Mouse (Mus musculus): Measurements from ENCODE around the gene Zfhx2.

Gene Zfhx2

DNA sequence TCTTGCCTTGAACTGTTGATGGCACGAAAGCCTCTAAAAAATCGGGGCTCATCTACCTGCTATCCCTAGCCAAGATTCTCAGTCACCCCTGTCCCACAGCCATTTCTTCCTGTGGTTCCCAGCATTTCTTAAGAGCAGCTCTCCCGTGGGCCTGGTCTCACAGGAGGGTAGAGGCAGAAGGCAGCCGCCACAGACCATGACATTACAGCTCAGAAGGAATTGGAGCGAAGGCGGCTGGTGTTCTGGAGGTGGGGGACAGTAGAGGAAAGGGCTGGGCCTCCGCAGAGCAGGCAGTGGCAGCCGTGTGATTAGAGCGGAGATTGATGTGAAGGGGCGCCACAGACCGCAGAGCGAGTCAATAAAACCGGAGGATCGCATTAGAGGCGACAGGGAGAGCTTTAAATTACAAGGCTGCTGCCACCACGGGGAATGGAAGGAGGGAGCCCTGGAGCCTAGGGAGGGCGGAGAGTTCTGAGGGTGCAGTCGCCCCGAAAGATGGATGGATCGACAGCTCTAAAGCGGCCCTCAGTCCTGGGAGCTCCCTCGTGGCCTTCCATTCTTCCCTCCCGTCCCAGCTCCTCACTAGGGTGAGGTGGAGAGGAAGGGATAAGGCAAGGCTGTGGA, 13.6 kb downstream of the Zfhx2 start:
- DNase-seq (ENCODE audit: low spot score) = peak; percentile 68

DNA sequence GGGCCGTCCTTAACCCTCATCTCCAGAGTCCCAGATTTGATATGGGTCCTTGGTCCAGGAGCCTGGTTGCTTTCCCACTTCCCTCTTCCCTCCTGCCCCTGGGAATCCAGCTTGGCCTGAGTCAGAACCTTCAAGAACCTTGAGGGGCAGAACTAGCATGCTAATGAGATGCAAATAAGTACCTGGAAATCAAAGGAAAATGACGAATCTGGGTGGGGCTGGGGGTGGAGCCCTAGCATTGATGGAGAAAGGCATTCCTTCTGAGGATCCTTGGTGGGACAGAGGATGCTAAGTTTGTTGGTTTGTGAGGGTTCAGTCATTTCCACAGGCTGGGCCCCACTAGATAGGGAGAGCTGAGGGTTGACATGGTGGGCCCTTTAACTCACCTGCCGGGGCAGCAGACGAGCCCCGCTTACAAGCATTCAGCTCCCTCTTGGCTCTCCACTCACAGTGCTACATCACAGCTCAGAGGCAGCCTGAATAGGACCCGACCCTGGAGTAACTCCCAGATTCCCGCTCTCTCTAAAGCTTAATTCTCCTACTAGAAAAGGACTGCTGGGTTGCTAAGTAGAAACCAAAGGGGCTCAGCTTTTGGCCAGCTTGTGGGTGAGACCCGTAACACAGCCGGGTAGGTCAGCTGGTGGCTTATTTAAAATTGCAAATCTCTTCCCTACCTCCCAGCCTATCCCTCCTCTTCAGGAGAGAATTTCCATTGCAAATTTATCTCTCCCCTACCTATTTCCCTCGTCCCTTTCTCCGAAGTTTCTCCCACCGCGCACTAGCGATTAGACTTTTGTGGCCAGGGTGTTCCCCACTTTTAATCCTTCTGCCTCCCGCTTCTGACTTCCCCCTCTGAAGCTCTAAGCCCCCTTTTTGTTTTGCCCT, 14.4 kb downstream of the Zfhx2 start:
- no peak for DNase-seq (ENCODE audit: low spot score)

- DNase-seq (ENCODE audit: low spot score) = no peak
These were observed 15.2 kb downstream of the Zfhx2 start for GRCm38 (mm10) chr14:55076956-55077355.

GRCm38 (mm10) chr14:55076224-55076623, 15.9 kb downstream of the Zfhx2 start:
- DNase-seq (ENCODE audit: low spot score) = no peak

DNA sequence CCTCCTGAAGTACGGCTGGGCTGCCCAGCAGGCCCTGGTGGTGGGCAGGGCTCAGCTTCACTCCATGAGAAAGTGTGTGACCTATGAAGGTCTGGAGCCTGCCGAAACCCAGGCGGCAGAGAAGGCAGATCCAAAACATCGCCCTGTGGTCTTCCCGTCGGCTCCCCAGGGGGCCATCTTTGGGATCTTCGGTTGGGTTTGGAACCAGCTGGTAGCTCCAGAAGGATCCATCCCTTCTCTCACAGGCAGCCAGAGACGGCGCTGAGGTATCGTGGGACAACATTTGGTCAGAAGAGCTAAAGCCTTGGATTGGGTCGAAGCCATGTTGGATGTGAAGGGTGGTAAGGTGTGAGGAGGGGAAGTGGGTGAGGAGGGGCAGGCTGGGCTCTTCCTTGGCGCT, 17.7 kb downstream of the Zfhx2 start:
- DNase-seq (ENCODE audit: low spot score) = no peak

DNA sequence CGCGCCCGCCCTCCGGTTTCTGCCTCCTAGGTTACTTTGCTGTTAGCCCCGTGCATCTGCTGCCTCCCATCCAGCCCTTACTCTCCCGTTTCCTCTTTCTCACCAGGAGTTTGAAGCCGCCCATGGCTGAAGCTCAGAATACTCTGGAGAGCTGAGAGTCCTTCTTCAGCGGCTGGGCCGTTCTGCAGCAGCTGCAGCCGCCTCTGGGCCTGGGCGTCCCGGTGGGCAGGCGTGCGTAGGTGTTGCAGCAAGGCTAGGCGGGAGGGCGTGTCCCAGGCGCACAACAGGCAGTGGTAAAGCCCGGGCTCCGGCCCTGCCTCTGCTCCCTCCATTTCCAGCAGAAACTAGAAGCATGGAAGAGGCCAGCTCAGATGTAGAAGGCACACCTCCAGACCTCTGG, 20.4 kb downstream of the Zfhx2 start:
- no peak for DNase-seq (ENCODE audit: low spot score)

- DNase-seq (ENCODE audit: low spot score) = no peak
These were observed 26.1 kb downstream of the Zfhx2 start for GRCm38 (mm10) chr14:55066042-55066441.

DNA sequence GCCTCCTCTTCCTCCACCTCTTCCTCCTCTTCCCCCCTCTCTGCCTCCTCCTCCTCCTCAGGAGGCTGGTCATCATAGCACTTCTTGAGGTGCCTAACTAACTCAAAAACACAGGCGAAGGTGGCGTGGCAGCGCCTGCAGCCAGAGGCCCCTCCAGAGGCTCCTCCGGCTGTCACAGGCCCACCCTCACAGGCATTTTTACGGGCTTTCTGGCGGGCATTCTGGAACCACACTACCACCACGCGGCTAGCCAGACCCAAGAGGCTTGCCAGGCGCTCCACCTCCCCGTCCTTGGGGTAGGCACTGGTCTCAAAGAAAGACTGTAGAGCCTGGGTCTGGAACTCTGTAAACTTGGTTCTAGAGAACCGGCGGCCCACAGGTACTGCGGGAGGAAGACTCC, 26.7 kb downstream of the Zfhx2 start:
- DNase-seq (ENCODE audit: low spot score) = no peak

GRCm38 (mm10) chr14:55064481-55065370, 27.4 kb downstream of the Zfhx2 start:
- no peak for DNase-seq (ENCODE audit: low spot score)

DNA sequence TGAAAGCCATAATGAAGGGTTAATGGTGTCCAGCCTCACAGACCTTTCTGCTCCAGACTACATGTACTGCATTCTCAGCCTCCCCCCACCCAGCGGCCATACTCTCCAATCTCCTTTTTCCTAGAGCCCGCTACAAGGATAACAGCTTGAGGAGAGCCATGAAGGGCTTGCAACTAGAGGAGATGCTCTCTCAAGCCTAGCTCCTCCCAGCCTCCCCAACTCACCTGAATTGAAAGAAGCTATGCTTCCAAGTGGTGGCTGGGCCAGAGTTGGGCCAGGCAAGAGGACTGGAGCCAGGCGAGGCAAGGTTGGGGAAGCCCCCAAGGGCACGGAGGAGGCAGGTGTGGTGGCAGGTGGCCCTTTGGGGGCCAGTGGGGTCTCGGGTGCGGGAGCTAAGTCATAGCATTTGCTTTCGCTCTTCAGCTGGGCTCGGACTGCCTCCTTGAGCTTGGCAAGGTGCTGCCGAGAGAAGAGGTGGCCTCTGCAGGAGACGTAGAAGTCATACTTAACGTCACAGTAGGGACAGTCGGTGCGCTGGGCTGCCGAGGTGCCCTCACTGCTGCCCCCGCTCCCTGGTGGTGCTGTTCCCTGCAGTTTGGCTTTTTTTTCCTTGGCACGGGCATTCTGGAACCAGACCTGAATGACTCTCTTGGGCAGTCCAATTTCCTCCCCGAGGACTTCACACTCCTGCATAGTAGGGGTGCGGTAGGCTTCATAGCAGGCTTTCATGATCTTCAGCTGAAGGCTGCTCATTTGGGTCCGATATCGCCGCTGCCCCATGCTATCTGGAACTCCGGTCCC, 28.3 kb downstream of the Zfhx2 start:
- no peak for DNase-seq (ENCODE audit: low spot score)

- no peak for DNase-seq (ENCODE audit: low spot score)
These were observed 29.0 kb downstream of the Zfhx2 start for GRCm38 (mm10) chr14:55063117-55063516.

GRCm38 (mm10) chr14:55062626-55063025, 29.5 kb downstream of the Zfhx2 start:
- DNase-seq (ENCODE audit: low spot score) = peak; percentile 42

DNA sequence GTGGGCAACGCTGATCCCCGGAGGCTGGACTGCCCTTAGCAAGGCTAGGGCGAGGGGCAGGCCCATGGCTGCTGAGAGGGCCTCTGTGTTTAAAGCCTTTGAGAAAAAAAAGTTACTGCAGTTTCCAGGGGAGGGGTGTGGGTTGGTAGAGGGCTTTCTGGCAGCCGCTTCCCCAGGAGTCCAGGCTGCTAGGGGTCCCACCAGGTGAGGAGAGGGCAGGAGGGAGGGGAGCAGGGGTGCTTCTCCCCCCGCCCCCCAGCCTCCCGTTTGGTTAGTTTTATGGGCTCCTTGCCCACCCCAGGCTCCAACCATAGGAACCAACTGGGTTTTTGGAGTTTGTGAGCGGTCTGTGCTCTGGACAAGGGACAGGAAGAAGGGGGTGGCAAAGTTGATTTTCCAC, 30.3 kb downstream of the Zfhx2 start:
- no peak for DNase-seq (ENCODE audit: low spot score)

DNA sequence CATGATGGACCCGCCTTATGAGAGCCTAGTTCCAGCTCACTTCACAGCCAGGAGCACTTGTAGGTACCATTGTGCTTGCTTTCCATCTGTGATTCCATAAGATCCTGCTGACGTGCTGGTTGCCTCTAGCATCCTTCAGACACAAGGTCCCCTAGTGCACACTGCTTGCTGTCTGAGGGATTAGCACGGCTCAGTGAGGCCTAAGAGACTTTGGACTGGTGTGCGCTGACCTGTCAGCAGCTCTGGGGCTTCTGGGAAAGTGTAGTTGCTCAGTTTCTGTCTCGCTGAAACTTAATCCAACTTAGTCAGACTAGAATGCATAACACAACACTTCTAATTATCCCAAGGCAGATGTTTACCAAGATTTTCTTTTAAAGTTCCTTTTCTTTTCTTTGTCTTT, 32.2 kb downstream of the Zfhx2 start:
- peak; percentile 28 for DNase-seq (ENCODE audit: low spot score)

- DNase-seq (ENCODE audit: low spot score) = no peak
These were observed 33.1 kb downstream of the Zfhx2 start for GRCm38 (mm10) chr14:55059009-55059408.

DNA sequence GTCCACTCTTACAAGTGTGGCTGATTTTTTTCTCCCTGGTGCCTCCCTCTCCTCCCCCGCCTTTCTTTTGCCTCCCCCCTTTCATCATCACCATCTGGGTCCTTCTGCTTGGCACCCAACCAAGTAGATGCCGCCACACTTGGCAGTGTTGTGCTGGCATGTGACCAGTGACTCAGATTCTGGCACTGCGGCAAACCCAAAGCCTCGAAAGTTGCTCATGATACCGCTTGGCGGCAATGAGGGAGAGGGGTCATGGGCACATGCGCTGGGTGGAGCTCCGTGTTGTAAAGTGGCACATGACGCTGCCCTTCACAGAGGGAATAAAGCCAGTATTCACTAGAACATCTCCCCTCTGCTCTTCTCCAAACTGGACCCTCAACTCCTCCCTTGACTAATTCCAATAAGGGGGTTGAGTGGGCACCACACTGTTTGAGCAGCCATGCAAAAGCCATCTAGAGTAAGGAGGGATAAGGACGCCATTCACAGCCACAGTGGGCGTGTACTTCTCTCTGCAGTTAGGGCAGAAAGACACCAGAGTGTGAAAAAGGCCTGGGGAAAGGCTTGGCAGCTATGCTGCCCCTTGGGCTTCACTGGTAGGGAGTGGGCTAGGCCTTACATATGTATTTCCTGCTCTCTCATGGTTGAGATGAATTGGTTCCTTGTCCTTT, 36.8 kb downstream of the Zfhx2 start:
- DNase-seq (ENCODE audit: low spot score) = no peak

DNA sequence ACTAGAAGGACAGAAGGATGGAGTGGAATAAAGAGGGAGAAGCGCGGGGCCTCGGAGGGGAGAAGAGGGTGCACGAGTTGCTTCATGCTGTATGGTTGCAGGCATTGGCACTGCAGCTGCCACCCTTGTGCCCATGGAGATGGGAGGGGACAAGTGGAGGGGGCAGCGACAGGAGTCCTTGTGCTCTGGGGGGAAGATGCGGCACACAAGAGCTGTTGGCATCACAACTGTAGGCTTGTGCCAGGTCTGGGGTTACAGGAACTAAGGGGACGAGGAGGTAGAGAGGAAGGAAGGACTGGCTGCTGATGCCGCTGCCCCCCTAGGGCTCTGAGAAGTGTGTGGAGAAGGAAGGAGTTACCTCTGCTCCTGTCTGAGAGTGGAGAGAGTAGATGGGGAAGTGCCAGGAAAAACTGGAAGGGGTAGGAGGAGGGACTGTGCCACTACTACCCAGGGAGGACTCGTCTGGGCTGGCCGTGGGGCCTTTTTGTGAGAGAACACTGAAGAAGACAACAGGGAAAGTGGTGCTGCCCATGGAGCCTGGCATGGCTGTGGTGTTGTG, 37.9 kb downstream of the Zfhx2 start:
- DNase-seq (ENCODE audit: low spot score) = no peak

GRCm38 (mm10) chr14:55053708-55054190, 38.4 kb downstream of the Zfhx2 start:
- DNase-seq (ENCODE audit: low spot score) = no peak

- no peak for DNase-seq (ENCODE audit: low spot score)
These were observed 39.1 kb downstream of the Zfhx2 start for GRCm38 (mm10) chr14:55053050-55053449.

- DNase-seq (ENCODE audit: low spot score) = no peak
These were observed 39.6 kb downstream of the Zfhx2 start for GRCm38 (mm10) chr14:55052496-55052895.
